Mouse (Mus musculus) heart, embryonic 14.5 days (tissue): ENCODE results near the gene Cyp46a1. TPM values are rescaled to one million over a fixed set of nuclear protein-coding genes. Genes with fewer than 3 reads are reported as not detected.

Experiments
- ATAC-seq: fragments of 200-750 bp; cut with Nextera tagmentation; 2 replicates; pipeline ENCODE4 v1.8.0; 2017; ENCODE audit warnings: low read depth, moderate TSS enrichment; ENCODE audit not compliant: insufficient number of reproducible peaks, insufficient read depth, low FRiP score
- H3K27ac ChIP-seq, 2 experiments: fragments of 200-500 bp in 1 of 2; fragments of 300-500 bp in 1 of 2; sonication (generic) in 1 of 2; replicated peaks in 1 of 2; 2 replicates each; pipeline ENCODE4 v1.5.1; 2012 to 2014; ENCODE audit warnings: low read depth in 2 of 2, low read length in 2 of 2, control low read depth in 1 of 2, mild to moderate bottlenecking in 1 of 2, mixed read lengths in 1 of 2; ENCODE audit not compliant: control insufficient read depth in 1 of 2, insufficient read depth in 1 of 2
- H3K27me3 ChIP-seq: fragments of 300-500 bp; sonication (generic); 2 replicates; pipeline ENCODE4 v1.6.1; 2014; ENCODE audit warnings: mild to moderate bottlenecking, low read length, control low read depth; ENCODE audit not compliant: control insufficient read depth, insufficient read depth
- H3K36me3 ChIP-seq: fragments of 300-500 bp; sonication (generic); 2 replicates; pipeline ENCODE4 v1.6.1; 2014; ENCODE audit warnings: mild to moderate bottlenecking, control low read depth, low read length, mixed read lengths; ENCODE audit not compliant: control insufficient read depth, insufficient read depth
- H3K4me1 ChIP-seq, 2 experiments: fragments of 200-500 bp in 1 of 2; fragments of 300-500 bp in 1 of 2; sonication (generic) in 1 of 2; 2 replicates each; pipeline ENCODE4 v1.6.1; 2012 to 2014; ENCODE audit warnings: low read length in 2 of 2, control low read depth in 1 of 2, mixed read lengths in 1 of 2; ENCODE audit not compliant: control insufficient read depth in 2 of 2, insufficient read depth in 2 of 2
- H3K4me2 ChIP-seq: fragments of 300-500 bp; sonication (generic); 2 replicates; pipeline ENCODE4 v1.6.1; 2014; ENCODE audit warnings: mild to moderate bottlenecking, low read length
- H3K4me3 ChIP-seq, 2 experiments: fragments of 200-500 bp in 1 of 2; fragments of 300-500 bp in 1 of 2; sonication (generic) in 1 of 2; 2 replicates each; pipeline ENCODE4 v1.5.1; 2012 to 2014; ENCODE audit warnings: low read length in 2 of 2, mild to moderate bottlenecking in 2 of 2, control low read depth in 1 of 2, low read depth in 1 of 2, moderate library complexity in 1 of 2; ENCODE audit not compliant: control insufficient read depth in 1 of 2, insufficient read depth in 1 of 2
- H3K9ac ChIP-seq: fragments of 300-500 bp; sonication (generic); 2 replicates; pipeline ENCODE4 v1.6.1; 2014; ENCODE audit warnings: mild to moderate bottlenecking, low read length
- H3K9me3 ChIP-seq: fragments of 300-500 bp; sonication (generic); 2 replicates; pipeline ENCODE4 v1.6.1; 2016; ENCODE audit warnings: low read length, control low read depth; ENCODE audit not compliant: control insufficient read depth
- WGBS: fragments of 180-500 bp; shearing (Covaris S2); extraction: QIAGEN DNeasy Blood & Tissue Kit; methylation state at CpG from one replicate; pipeline ENCODE4 v1.1.7; 2014; 5-methylcytosine and 5-hydroxymethylcytosine counted together
- polyA plus RNA-seq: library from polyadenylated mRNA; unstranded; fragments of >200 nt; fragmentation: Nextera tagmentation; extraction: Ambion mirVana; gene quantifications from 2 replicates; pipeline ENCODE4 v1.2.1, GENCODE M21; 2014

The Cyp46a1 gene
- polyA plus RNA-seq, 1 experiment from 2014 or later = 4.2 TPM

GRCm38 (mm10) chr12:108373611-108374010 lies 39.4 kb downstream of the Cyp46a1 start:
- peaks cover 38 to 56% of the 10 kb centered on the region in 2 experiments for H3K4me1 ChIP-seq
- no peak overlapping the region for H3K4me2 ChIP-seq
- peak overlapping the region; percentile 22; the same call in 1 of the 2 replicates for H3K9ac ChIP-seq
- no peaks in the 10 kb centered on the region for H3K9me3 ChIP-seq
- WGBS = 67% methylated on average over 9 of the region's 9 CpGs
- H3K4me3 ChIP-seq = no peak overlapping the region
- ATAC-seq = no peak
- H3K27me3 ChIP-seq = no peaks in the 10 kb centered on the region
- no peaks in the 10 kb centered on the region for H3K36me3 ChIP-seq
- peak overlapping the region; percentile 5 to 94; a peak in 3 of 4 replicates for H3K27ac ChIP-seq

GRCm38 (mm10) chr12:108374689-108375088 lies 40.5 kb downstream of the Cyp46a1 start:
- H3K27ac ChIP-seq = no peak overlapping the region
- H3K9me3 ChIP-seq = no peaks in the 10 kb centered on the region
- peak overlapping the region; percentile 22; the same call in 1 of the 2 replicates for H3K9ac ChIP-seq
- no peaks in the 10 kb centered on the region for H3K36me3 ChIP-seq
- 81% methylated on average over 8 of the region's 8 CpGs for WGBS
- no peaks in the 10 kb centered on the region for H3K27me3 ChIP-seq
- H3K4me2 ChIP-seq = no peak overlapping the region
- H3K4me1 ChIP-seq = peaks cover 38 to 56% of the 10 kb centered on the region in 2 experiments
- no peak overlapping the region for H3K4me3 ChIP-seq
- ATAC-seq = no peak

GRCm38 (mm10) chr12:108378379-108379133 lies 44.4 kb downstream of the Cyp46a1 start:
- H3K4me1 ChIP-seq = peaks cover 10 to 17% of the 10 kb centered on the region in 2 experiments
- ATAC-seq = no peak
- H3K4me3 ChIP-seq = no peak overlapping the region
- no peaks in the 10 kb centered on the region for H3K9me3 ChIP-seq
- H3K4me2 ChIP-seq = no peak overlapping the region
- H3K27ac ChIP-seq = no peak overlapping the region
- H3K27me3 ChIP-seq = no peaks in the 10 kb centered on the region
- no peak overlapping the region for H3K9ac ChIP-seq
- 85% methylated on average over 13 of the region's 13 CpGs for WGBS
- H3K36me3 ChIP-seq = no peaks in the 10 kb centered on the region

- Histone ChIP-seq H3K4me1 (peaks cover 16 to 23% of the 10 kb centered on the region in 2 experiments), H3K27me3 (no peaks in the 10 kb centered on the region), H3K27ac (peak overlapping the region; percentile 41 to 68), H3K4me2 (peak overlapping the region; percentile 28), H3K9me3 (no peaks in the 10 kb centered on the region), H3K36me3 (no peaks in the 10 kb centered on the region), H3K4me3 (no peak overlapping the region), H3K9ac (peak overlapping the region; percentile 2; the same call in 1 of the 2 replicates)
- WGBS = 29% methylated on average over 13 of the region's 13 CpGs
- ATAC-seq = peak; percentile 58
Measured at GRCm38 (mm10) chr12:108386476-108387232, 52.5 kb downstream of the Cyp46a1 start.

- Histone ChIP-seq H3K9ac (no peak overlapping the region), H3K36me3 (no peaks in the 10 kb centered on the region), H3K27ac (no peak overlapping the region), H3K27me3 (no peaks in the 10 kb centered on the region), H3K4me2 (no peak overlapping the region), H3K9me3 (no peaks in the 10 kb centered on the region), H3K4me3 (no peak overlapping the region), H3K4me1 (peaks cover 35 to 44% of the 10 kb centered on the region in 2 experiments)
- WGBS = 66% methylated on average over 3 of the region's 3 CpGs
- ATAC-seq = no peak
Measured at GRCm38 (mm10) chr12:108389718-108390117, 55.5 kb downstream of the Cyp46a1 start.

GRCm38 (mm10) chr12:108392254-108393044 lies 58.3 kb downstream of the Cyp46a1 start:
- no peaks in the 10 kb centered on the region for H3K27me3 ChIP-seq
- no peaks in the 10 kb centered on the region for H3K9me3 ChIP-seq
- H3K4me3 ChIP-seq = no peak overlapping the region
- H3K27ac ChIP-seq = peak overlapping the region in 1 of 2 experiments; percentile 76; a peak in 1 of 4 replicates
- H3K9ac ChIP-seq = peak overlapping the region; percentile 39; the same call in 1 of the 2 replicates
- no peak overlapping the region for H3K4me2 ChIP-seq
- 58% methylated on average over 12 of the region's 12 CpGs for WGBS
- peaks cover 21 to 26% of the 10 kb centered on the region in 2 experiments for H3K4me1 ChIP-seq
- no peaks in the 10 kb centered on the region for H3K36me3 ChIP-seq
- no peak for ATAC-seq

- Histone ChIP-seq H3K27me3 (no peaks in the 10 kb centered on the region), H3K27ac (peak overlapping the region; percentile 5 to 76), H3K4me1 (peaks cover 19 to 20% of the 10 kb centered on the region in 2 experiments), H3K36me3 (no peaks in the 10 kb centered on the region), H3K9ac (peak overlapping the region; percentile 51), H3K9me3 (no peaks in the 10 kb centered on the region), H3K4me3 (no peak overlapping the region), H3K4me2 (no peak overlapping the region)
- 53% methylated on average over 4 of the region's 4 CpGs for WGBS
- no peak for ATAC-seq
Measured at GRCm38 (mm10) chr12:108393082-108393481, 58.9 kb downstream of the Cyp46a1 start.
